Mouse (Mus musculus): Measurements from ENCODE around the gene Fbxw8.

The Fbxw8 gene

DNA sequence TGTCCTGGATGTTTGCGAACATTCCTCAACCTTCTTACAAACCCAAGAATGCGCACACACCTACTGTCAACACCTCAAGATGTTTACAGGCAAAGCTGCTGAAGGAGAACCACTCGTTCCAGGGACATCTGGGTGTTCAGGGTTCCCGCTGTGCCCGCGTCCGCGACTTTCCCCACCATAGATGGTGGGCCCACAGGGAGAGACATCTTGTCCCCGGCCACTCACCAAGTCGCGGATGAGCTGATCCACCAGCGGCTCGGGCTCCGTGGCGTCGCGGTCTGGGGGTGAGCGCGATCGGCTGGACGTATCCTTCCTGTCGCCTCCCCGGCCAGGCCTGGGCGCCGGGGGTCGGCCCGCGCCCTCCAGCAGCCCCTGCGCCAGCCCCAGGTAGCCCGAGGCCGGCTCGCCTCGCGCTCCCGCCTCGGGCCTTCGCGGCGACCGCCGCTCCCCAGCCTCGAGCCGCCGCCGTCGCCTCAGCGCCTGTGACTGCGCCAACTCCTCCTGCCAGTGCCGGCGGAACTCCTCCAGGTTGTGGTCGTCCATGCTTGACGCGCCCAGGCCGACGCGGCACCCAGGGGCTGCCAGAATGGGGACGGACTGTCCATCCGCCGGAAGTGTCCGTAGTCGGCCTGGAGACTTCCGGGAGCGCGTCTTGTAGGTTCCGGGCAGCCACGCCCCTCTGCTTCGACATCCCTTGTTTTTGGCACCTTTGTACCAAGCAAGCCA is at the start of gene Fbxw8:
Gene Fbxw8 (minus strand): TSS at position 626 of the 726 bp plus-strand sequence.
- DNase-seq (ENCODE audit: low read depth): peak; percentile 96

DNA sequence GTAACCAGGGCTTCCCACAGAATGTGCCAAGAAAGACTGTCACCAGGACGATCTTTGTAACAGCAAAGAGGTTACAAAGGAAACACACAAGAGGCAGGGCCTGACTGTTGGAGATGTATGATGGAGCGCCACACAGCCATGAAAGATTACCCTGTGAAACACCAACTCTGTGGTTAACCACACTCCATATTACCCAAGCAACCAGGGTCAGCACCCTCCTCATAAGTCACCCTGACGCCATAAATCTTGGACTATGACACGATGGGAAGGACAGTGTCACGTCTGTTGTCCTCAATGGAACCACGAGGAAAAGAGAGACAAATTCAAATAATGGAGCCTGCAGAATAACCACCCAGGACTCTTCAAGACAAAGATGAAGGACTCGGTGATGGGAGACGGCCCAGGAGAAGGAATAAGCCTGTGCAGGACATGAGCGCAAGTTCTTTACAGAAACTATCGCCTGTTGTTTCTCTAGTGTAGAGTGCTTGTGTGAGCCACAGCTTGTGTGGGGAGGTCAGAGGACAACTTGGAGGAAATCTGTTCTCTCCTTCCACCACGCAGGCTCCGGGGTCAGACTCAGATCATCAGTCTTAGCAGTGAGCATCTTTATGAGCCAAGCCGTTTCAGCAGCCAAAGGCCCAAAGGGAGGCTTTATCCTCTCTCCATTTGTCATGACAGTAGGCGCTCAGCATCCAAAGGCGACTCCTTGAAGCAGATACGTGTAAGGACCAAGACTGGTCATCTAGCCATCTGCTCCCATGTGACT is 49.6 kb upstream of the Fbxw8 start:
- peak; percentile 20 for DNase-seq (ENCODE audit: low read depth)

DNA sequence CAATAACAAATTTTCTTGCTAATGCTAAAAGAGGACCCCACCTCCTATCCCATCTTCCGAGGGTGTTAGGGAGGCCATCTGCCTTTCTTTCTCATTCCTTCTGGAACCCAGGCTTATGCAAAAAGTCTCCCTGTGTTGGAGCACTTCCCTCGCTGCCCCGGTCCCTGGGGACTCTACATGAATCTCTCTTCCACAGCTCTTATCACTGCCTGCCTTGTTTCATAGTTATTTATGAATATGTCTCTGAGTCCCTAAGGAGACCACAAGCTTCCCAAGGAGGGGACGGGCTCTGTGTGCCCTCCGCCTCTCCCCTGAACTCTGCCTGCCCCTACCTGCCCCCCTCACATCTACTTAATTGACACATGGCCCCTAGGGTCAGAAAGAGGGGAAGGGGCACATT is 44.4 kb upstream of the Fbxw8 start:
- no peak for DNase-seq (ENCODE audit: low read depth)

DNA sequence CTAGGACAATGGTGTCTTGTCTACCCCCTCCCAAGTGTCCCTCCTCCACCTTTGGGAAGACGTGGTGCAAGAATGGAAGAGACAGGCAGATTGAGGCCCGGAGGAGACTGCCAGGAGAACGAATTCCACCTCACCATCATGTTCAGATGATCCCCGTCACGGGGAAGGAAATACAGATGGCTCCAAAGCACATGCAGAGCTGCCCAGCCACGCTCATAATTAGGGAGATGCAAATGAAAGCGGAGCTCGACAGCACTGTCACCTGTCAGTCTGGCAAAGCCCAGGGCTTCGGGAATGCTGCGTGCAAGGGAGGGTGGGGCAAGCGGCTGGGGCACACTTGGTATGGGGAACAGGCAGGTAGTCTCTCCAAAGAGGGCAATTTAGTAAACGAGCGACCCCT is 42.2 kb upstream of the Fbxw8 start:
- DNase-seq (ENCODE audit: low read depth): no peak

DNA sequence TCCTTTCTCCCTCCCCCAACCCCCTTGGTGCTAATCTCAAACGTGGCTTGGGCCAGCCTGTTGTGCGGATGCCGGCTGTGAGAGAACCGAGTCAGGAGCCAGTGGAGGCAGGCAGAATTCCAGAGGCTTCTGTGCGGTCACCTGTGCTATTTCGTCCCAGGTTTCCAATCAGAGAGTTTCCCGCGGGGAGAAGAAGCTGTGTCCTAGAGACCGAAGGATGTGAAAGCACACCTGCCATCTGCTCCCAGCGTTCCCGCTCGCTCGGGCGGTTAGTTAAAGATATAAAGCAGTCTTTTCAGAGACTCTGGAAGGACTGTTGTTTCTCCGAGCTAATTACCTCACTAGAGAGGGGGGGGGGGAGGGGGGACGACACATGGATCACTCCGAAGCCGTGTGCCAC is 37.0 kb upstream of the Fbxw8 start:
- no peak for DNase-seq (ENCODE audit: low read depth)

DNA sequence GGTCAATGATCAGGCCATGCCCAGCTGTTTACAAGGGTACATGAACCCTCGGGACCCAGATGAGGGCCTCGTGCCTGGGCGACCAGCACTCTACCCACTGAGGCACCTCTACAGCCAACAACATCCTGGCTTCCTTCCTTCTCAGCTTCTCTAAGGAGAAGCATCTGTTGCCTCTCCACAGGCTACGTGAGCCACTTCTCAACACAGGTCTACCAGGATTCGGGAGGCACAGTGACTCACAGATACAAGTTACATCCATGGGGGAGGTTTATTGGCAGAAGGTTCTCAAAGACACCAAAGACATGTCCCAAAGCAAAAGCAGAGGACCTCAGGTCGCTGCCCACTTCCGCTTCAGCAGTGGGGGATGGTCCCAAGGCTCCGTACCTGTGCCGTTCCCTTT is 35.2 kb upstream of the Fbxw8 start:
- no peak for DNase-seq (ENCODE audit: low read depth)

DNA sequence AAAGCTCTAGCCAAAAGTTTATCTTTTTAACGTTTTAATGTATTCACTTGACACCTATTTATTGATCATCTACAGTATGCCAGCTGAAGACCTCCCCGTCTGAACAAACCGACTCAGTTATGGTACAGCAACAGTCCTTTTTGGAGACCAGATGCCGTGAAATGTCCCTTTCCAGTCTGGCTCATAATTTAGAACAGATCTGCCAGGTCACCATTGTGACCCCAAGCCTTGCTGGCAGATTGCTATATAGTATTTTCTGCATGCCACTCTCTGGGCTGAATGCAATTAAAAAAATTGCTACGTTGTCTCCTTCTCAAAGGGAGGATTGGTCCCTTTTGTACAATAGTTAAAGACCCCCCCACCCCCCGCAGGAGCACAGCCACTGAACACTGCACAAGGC is 33.1 kb upstream of the Fbxw8 start:
- no peak for DNase-seq (ENCODE audit: low read depth)

DNA sequence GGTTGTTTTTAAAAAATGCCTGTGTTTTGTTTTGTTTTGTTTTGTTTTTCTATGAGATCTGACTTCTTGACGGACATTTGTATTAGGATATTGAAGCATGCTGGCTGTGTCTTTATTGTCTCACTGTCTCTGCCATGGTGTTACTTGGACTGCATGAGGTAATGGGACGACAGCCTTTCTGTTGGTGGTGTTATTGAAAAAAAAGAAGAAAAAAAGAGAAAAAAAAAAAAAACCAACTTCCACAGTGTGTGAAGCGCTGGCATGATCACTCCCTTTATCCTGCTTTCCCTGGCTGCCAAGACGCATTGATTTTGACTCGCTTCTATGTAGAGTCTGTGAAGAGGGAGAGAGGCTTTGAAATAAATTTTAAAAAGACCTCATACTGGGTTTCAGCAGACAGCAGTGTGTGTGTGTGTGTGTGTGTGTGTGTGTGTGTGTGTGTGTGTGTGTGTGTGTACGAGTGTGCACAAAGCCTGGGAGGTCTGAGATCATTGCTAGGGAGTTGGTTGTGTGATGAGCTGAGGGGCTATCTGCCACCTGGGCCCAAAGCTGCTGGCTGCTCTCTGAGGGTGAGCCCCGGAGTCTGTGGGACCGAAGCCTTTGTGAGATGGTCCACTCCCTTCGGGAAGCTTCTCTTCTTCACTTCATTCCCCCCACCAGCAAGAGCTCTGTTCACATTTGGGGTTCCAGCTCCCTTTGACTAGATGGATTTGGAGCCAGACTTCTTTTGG is 31.8 kb upstream of the Fbxw8 start:
- no peak for DNase-seq (ENCODE audit: low read depth)

DNA sequence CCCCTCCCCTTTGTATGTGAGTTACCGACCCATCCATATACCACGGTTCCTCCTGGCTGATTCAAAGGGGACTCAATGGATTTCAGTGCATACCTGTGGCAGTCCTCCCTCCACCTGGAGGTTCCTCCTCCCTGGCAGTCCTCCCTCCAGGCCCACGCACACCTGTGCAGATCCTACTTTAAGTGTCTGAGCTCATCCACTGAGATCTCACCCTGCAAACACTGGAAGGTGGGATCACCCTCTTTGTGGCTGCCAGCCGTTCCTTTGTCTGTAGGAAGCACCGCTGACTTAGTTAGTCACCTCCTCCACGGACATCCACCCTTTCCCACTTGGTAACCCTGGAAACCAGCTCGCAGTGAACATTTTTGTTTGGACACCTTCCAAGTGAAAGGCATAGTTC is 22.4 kb upstream of the Fbxw8 start:
- no peak for DNase-seq (ENCODE audit: low read depth)

DNA sequence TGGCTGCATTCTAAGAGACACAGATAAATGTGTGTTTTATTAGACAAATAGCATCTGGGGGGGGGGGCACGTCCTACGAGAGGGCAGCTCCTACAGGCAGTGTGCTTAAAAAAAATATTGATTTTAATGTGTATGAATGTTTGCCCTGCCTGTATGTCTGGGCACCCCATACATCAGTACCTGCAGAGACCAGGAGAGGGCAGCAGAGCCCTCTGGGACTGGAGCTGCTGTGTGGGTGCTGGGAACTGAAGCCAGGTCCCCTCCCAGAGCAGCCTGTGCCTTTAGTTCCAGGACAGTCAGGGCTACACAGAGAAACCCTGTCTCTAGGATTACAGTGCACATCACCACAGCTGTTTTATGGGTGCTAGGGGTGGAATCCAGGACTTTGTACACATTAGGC is 19.9 kb upstream of the Fbxw8 start:
- no peak for DNase-seq (ENCODE audit: low read depth)

DNA sequence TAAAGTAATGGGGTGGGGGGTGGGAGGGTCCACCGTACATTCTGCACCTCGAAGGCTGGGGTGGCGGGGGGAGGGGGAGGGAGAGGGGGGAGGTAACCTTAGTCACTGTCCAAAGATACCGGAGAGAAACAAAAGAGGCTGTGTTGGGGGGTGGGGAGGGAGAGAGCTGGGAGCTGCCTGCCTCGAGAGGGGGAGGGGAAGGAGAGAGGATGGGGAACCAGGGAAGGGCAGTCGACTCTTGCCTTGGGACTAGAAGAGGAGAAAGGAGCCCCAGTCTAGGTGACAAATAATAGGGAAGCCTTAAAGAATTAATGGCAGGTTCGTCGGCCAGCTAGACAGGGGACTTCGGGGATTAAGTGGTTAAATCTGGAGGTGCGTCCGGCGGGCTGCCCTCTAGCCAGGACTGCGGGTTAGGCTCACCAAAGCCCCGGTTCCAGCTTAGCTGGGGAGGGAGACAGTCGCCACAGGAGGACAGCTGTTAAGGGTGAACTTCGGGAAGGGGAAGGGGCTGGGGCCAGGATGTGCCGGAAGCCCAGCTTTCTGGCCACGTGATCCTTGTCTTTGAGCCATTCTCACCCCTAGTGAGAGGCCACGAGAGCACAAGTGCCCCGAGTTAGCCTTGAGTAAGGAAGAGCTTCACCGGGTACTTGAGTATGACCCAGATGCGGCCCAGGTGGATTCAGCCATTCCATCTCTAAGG is 19.2 kb upstream of the Fbxw8 start:
- DNase-seq (ENCODE audit: low read depth): no peak

DNA sequence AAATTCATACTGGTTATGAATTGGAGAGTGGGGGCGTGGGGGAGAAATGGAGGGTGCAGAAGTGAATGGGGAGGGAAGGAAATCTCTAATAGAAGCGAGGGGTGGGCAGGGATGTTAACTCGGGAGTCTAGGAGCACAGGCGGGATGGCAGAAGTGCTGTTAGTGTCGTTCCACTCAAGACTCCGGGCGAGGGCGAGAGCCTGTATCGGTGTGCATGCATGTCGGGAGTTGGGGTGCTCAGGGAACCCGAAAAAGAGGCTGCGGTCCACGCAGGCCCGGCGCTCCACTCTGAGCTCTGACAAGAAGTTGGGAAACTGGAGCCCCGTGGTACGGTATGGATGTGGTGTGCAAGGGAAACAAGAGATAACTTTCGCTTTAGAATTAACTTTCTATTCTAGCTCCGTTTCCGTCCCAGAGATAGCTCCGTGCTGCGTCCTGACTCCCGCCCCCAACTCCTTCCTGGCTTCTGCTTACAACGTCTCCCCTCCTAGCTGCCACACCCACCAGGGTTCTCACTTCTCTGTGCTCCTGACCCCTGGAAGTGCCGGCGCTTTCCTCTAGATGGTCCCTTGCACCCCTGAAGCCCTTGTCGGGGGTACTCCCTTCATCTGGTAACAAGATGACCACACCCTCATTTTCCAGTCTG is 16.9 kb upstream of the Fbxw8 start:
- no peak for DNase-seq (ENCODE audit: low read depth)

DNA sequence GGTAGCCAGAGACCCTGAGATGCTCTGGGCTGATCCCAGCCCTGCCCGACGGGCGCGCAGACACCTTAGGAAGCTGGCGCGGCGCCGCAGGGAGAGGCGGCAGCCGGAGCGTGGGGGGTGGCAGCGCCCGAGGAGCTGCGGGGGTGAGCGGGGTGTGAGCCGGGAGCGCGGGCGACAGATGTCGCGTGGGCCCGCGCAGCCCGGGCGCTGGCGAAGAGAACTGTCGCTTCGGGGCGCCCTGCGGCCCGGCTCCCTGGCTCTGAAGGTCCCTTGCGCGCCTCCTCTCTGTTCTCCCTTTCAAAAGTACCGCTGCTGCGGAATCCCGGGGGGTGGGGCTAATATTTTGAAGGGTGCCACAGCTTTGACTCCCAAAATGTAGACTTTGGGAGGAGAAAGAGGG is 16.4 kb upstream of the Fbxw8 start:
- DNase-seq (ENCODE audit: low read depth): no peak

DNA sequence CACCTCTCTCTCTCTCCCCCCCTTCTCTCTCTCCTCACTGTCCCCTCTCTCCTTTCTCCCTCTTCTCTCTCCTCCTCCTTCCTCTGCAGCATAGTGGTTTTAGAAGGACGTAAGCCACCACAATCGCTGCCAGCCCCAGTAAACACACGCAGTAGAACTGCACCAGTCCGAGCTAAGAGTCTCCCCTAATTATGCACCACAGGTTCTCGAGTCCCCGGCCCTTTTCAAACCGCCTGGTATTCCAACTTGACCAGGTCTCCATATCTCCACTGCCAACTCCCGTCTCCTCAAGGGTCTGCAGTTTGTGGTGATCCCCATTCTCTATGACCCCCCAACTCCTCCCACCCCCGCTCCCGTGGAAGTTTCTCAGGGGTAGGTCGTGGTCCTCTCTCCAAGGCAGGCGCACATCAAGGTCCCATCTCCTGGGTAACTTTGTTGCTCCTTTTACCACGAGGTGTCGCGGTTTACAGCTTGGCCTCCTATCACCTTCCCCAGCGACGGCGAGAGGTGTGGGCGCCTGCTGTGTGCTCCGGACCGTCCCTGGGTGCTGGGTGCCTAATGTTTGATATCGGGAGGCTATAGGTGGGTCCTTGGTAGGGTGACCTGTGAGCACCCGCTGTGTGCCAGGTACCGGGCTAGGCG is 15.7 kb upstream of the Fbxw8 start:
- no peak for DNase-seq (ENCODE audit: low read depth)

DNA sequence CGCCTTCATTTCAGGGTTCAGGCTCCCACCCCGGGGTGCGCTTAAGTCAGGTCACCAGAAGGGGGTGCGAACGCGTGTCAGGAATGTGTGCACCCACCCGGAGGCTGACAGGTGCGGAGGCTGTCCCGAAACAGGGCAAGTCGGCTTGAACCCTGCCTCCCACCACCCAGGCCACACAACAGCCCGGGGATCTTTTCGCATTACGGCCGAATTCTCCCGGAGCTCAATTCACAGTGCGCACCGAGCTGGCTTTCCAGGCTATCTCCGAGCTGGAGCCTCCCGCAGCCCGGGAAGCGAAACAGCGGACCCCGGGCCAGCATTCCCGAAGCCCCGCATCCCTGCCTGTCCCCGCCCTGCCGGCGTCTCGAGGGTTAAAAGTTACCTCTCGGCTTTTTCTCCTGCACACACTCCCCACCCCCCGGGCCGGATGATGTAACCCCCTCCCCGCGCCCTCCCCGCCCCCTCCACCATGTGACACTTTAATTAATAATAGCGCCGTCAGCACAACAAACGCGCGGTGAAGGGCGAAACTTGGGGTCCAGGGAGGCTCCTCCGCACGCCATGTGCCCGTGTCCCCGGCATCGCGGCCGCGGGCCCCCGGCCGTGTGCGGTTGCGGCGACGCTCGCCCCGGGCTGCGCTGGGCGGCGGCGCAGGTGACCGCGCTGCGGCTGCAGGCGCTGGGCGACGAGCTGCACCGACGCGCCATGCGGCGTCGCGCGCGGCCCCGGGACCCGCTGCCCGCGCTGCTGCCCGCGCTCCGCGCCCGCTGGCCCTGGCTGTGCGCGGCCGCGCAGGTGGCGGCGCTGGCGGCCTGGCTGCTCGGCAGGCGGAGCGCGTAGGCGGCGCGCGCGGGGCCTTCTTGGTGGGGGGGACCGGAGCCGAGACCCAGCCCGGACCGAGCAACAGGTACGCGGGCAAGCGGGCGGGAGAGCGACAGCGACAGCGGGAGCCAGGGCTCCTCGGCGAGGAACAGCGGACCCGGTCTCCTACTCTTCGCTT is 14.3 kb upstream of the Fbxw8 start:
- DNase-seq (ENCODE audit: low read depth): no peak

DNA sequence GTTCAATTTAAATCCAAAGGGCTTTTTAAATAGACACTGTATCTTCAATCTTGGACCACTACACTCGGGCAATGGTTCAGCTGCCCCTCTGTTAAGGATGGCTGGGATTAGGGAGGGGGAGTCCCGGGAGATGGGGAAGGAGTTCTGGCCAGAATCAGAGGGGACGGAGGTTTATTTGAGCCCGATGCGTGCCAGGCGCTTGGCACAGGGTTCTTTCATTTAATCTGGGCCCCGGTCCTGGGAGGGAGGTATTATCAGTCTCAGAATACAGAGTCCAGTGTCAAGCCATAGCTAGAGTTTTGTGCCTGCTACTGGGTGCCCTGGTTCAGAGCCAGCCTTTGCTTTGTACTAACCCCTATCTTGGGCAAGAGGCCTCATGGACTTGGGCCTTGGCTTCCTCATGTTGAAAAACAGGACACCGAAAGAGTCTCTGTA is 12.3 kb upstream of the Fbxw8 start:
- no peak for DNase-seq (ENCODE audit: low read depth)

DNA sequence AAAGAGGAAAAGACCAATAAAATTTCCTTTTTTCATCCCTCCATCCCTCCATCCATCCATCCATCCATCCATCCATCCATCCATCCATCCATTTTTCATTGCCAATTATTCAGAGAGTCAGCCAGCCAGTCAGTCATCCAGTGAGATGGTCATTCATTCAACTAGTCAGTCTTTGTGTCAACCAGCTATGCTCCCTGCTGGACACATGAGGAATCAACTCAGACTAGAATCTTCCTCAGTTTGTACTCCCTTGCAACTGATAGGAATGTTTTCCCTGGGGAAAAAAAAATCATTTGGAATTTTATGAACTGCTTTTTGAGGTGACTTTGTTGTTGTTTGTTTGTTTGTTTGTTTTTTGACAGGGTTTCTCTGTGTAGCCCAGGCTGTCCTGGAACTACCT is 10.2 kb upstream of the Fbxw8 start:
- peak; percentile 26 for DNase-seq (ENCODE audit: low read depth)

DNA sequence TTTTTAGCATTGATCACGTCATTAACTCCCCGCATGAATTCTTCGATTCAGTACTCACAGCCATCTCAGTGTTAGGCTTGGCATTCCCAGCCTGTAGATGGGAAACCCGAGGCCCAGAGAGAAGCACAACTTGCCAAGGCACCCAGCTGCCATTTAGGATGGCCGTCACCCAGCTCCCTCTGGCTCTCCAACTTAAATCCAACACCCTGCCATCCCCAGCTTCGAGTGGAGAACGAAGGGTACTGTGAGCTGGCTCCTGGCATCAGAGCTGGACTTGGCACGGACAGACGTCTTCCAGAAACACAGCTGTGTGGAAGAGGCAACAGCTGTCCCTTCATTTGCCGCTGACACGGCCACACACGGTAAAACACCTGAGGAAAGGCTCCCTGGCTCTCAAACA is 9.3 kb upstream of the Fbxw8 start, which contains the start of gene Hrk:
Gene Hrk (plus strand): TSS at position 68 of the 400 bp plus-strand sequence.
- no peak for DNase-seq (ENCODE audit: low read depth)

DNA sequence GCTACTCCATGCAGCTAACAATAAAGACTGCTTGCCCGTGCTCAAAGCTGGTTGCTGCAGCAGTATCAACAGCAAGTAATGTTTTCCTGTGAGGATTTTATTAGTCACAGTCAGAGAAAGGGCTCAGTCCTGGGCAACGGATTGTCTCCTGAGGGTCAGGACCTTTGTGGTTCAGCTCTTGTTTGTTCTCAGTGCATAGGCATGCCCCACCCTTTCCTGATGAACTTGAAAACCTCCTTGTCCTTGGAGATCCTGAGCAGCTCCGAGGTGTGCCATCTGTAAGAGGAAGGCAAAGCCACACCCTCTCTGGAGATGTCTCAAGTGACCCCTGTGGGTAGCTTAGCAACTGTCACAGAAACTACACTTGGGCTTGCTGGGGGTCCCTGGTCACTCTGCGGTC is 5.4 kb upstream of the Fbxw8 start:
- no peak for DNase-seq (ENCODE audit: low read depth)

DNA sequence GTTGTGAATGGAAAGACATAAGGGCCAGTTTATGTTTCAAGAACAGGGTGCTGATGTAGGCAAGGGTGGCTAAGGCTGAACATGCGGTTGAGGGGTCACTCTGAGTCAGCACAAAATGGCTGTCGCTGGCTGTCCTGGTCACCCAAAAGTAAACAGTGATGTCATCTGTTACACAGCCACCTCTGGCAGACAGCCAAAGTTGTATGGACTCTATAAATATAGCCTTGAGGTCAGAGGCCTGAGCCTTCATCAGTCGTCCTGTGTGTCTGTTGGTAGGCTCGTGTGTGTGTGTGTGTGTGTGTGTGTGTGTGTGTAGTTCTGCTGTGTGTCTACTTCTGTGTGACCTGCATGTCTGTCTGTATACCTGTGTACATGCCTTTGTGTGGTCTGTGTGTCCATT is 1.7 kb upstream of the Fbxw8 start:
- DNase-seq (ENCODE audit: low read depth): peak; percentile 41

Measured in NIH3T3 (cell line).